Mouse (Mus musculus) stomach, embryonic 16.5 days (tissue): ENCODE results near the gene Krtap3-3. TPM values are rescaled to one million over a fixed set of nuclear protein-coding genes. Genes with fewer than 3 reads are reported as not detected.
A peak's percentile ranks its signal among the peaks of the same experiment; 100 is the strongest.
"Not testable (repeated sequence)": the region's sequence is repeated elsewhere in the genome, so short reads cannot be mapped to it uniquely, and the experiment has no call there.

Experiments
- ATAC-seq: fragments of 200-750 bp; cut with Nextera tagmentation; 2 replicates; pipeline ENCODE4 v1.8.0; 2017; ENCODE audit warnings: moderate number of reproducible peaks, moderate TSS enrichment; ENCODE audit not compliant: insufficient read depth, low FRiP score
- H3K27ac ChIP-seq: fragments of 300-500 bp; sonication (generic); 2 replicates; pipeline ENCODE4 v1.5.1; 2014; ENCODE audit warnings: low read length
- H3K27me3 ChIP-seq: fragments of 300-500 bp; sonication (generic); 2 replicates; pipeline ENCODE4 v1.6.1; 2014; ENCODE audit warnings: low read length, control low read depth, mixed read lengths; ENCODE audit not compliant: control insufficient read depth, insufficient read depth
- H3K36me3 ChIP-seq: fragments of 300-500 bp; sonication (generic); 2 replicates; pipeline ENCODE4 v1.6.1; 2014; ENCODE audit warnings: low read length; ENCODE audit not compliant: control insufficient read depth, insufficient read depth
- H3K4me1 ChIP-seq: fragments of 300-500 bp; sonication (generic); 2 replicates; pipeline ENCODE4 v1.6.1; 2014; ENCODE audit warnings: low read length, control low read depth, mixed read lengths; ENCODE audit not compliant: control insufficient read depth, insufficient read depth
- H3K4me2 ChIP-seq: fragments of 300-500 bp; sonication (generic); 2 replicates; pipeline ENCODE4 v1.6.1; 2014; ENCODE audit warnings: low read depth, low read length, mixed read lengths
- H3K4me3 ChIP-seq: fragments of 300-500 bp; sonication (generic); replicated peaks from 2 replicates; pipeline ENCODE4 v1.5.1; 2014; ENCODE audit warnings: mild to moderate bottlenecking, low read length
- H3K9ac ChIP-seq: fragments of 300-500 bp; sonication (generic); 2 replicates; pipeline ENCODE4 v1.6.1; 2014; ENCODE audit warnings: low read length
- H3K9me3 ChIP-seq: fragments of 300-500 bp; sonication (generic); replicated peaks from 2 replicates; pipeline ENCODE4 v1.6.1; 2016; ENCODE audit warnings: low read length, control low read depth; ENCODE audit not compliant: control insufficient read depth
- WGBS: fragments of 180-500 bp; shearing (Covaris S2); extraction: QIAGEN DNeasy Blood & Tissue Kit; methylation state at CpG from one replicate; pipeline ENCODE4 v1.1.7; 2014; 5-methylcytosine and 5-hydroxymethylcytosine counted together
- polyA plus RNA-seq: library from polyadenylated mRNA; unstranded; fragments of >200 nt; fragmentation: Nextera tagmentation; extraction: Ambion mirVana; gene quantifications from 2 replicates; pipeline ENCODE4 v1.2.1, GENCODE M21; 2015

The Krtap3-3 gene
- not detected in 2 replicates for polyA plus RNA-seq

- no peaks in the 10 kb centered on the region for H3K27me3 ChIP-seq
- no peaks in the 10 kb centered on the region for H3K36me3 ChIP-seq
- no peak for ATAC-seq
- WGBS: 68% methylated on average over 4 of the region's 4 CpGs
- no peak within 1 kb of the TSS for H3K4me3 ChIP-seq
- no peak within 1 kb of the TSS for H3K9ac ChIP-seq
- H3K4me1 ChIP-seq: no peaks in the 10 kb centered on the region
- H3K27ac ChIP-seq: no peak within 1 kb of the TSS
- H3K4me2 ChIP-seq: no peak within 1 kb of the TSS
- no peaks in the 10 kb centered on the region; the same call in 1 of the 2 replicates for H3K9me3 ChIP-seq
These were observed at the start of gene Krtap3-3 for GRCm38 (mm10) chr11:99550765-99551164. Gene Krtap3-3, minus strand, starts transcription at chr11:99550865.

GRCm38 (mm10) chr11:99597742-99598141, 47.1 kb upstream of the Krtap3-3 start, which contains the start of gene Krtap9-3:
Gene Krtap9-3, minus strand, starts transcription at chr11:99598105.
- H3K27me3 ChIP-seq, H3K4me2 ChIP-seq, H3K9me3 ChIP-seq, ATAC-seq, H3K36me3 ChIP-seq, H3K27ac ChIP-seq, H3K4me1 ChIP-seq, H3K4me3 ChIP-seq, H3K9ac ChIP-seq: not testable (repeated sequence)
- WGBS: 72% methylated on average over 6 of the region's 6 CpGs

- no peak for ATAC-seq
- Histone ChIP-seq H3K9me3 (no peaks in the 10 kb centered on the region), H3K9ac (no peak within 1 kb of the TSS), H3K36me3 (no peaks in the 10 kb centered on the region), H3K27ac (no peak within 1 kb of the TSS), H3K4me1 (no peaks in the 10 kb centered on the region), H3K27me3 (no peaks in the 10 kb centered on the region), H3K4me2 (no peak within 1 kb of the TSS), H3K4me3 (no peak within 1 kb of the TSS)
- WGBS: 78% methylated on average over 6 of the region's 6 CpGs
These were observed 40.3 kb upstream of the Krtap3-3 start, which contains the start of gene Krtap1-3 for GRCm38 (mm10) chr11:99590981-99591380. Gene Krtap1-3, minus strand, starts transcription at chr11:99591339.

- Histone ChIP-seq H3K27me3 (no peaks in the 10 kb centered on the region), H3K4me2 (no peak overlapping the region), H3K4me3 (no peak overlapping the region), H3K36me3 (no peaks in the 10 kb centered on the region), H3K27ac (no peak overlapping the region), H3K9me3 (no peaks in the 10 kb centered on the region), H3K4me1 (no peaks in the 10 kb centered on the region), H3K9ac (no peak overlapping the region)
- WGBS: 87% methylated on average over 7 of the region's 7 CpGs
- no peak for ATAC-seq
These were observed 34.4 kb upstream of the Krtap3-3 start for GRCm38 (mm10) chr11:99585096-99585495.

- Histone ChIP-seq H3K36me3 (no peaks in the 10 kb centered on the region), H3K4me3 (no peak within 1 kb of the TSS), H3K4me1 (no peaks in the 10 kb centered on the region), H3K9me3 (no peaks in the 10 kb centered on the region), H3K27ac (no peak within 1 kb of the TSS), H3K9ac (no peak within 1 kb of the TSS), H3K27me3 (no peaks in the 10 kb centered on the region), H3K4me2 (no peak within 1 kb of the TSS)
- WGBS: 70% methylated on average over 5 of the region's 5 CpGs
- ATAC-seq: no peak
These were observed 32.6 kb upstream of the Krtap3-3 start, which contains the start of gene Krtap1-4 for GRCm38 (mm10) chr11:99583245-99583704. Gene Krtap1-4, minus strand, starts transcription at chr11:99583654.

GRCm38 (mm10) chr11:99581564-99581963, 30.9 kb upstream of the Krtap3-3 start:
- ATAC-seq: no peak
- Histone ChIP-seq H3K9me3 (no peaks in the 10 kb centered on the region), H3K36me3 (no peaks in the 10 kb centered on the region), H3K27ac (no peak overlapping the region), H3K4me2 (no peak overlapping the region), H3K4me1 (no peaks in the 10 kb centered on the region), H3K9ac (no peak overlapping the region), H3K27me3 (no peaks in the 10 kb centered on the region), H3K4me3 (no peak overlapping the region)
- 77% methylated on average over 6 of the region's 6 CpGs for WGBS

GRCm38 (mm10) chr11:99581051-99581450, 30.4 kb upstream of the Krtap3-3 start:
- Histone ChIP-seq H3K4me3 (no peak overlapping the region), H3K4me2 (no peak overlapping the region), H3K9ac (no peak overlapping the region), H3K27me3 (no peaks in the 10 kb centered on the region), H3K4me1 (no peaks in the 10 kb centered on the region), H3K9me3 (no peaks in the 10 kb centered on the region), H3K36me3 (no peaks in the 10 kb centered on the region), H3K27ac (no peak overlapping the region)
- 90% methylated on average over 5 of the region's 5 CpGs for WGBS
- ATAC-seq: no peak

GRCm38 (mm10) chr11:99580636-99581035, 30.0 kb upstream of the Krtap3-3 start, which contains the start of gene Krtap1-5:
Gene Krtap1-5, minus strand, starts transcription at chr11:99581016.
- ATAC-seq: no peak
- Histone ChIP-seq H3K27ac (no peak within 1 kb of the TSS), H3K4me1 (no peaks in the 10 kb centered on the region), H3K27me3 (no peaks in the 10 kb centered on the region), H3K36me3 (no peaks in the 10 kb centered on the region), H3K4me3 (no peak within 1 kb of the TSS), H3K9ac (no peak within 1 kb of the TSS), H3K9me3 (no peaks in the 10 kb centered on the region), H3K4me2 (no peak within 1 kb of the TSS)
- 75% methylated on average over 6 of the region's 6 CpGs for WGBS

- H3K36me3 ChIP-seq: no peaks in the 10 kb centered on the region
- H3K4me1 ChIP-seq: no peaks in the 10 kb centered on the region
- H3K9me3 ChIP-seq: no peaks in the 10 kb centered on the region
- H3K4me3 ChIP-seq: no peak overlapping the region; the same call in 1 of the 2 replicates
- H3K9ac ChIP-seq: peak overlapping the region; percentile 55; the same call in 1 of the 2 replicates
- H3K4me2 ChIP-seq: peak overlapping the region; percentile 47
- no peak overlapping the region for H3K27ac ChIP-seq
- peak; percentile 82 for ATAC-seq
- WGBS: 4% methylated on average over 7 of the region's 7 CpGs
- H3K27me3 ChIP-seq: no peaks in the 10 kb centered on the region
These were observed 23.4 kb upstream of the Krtap3-3 start for GRCm38 (mm10) chr11:99574106-99574505.
